Mouse (Mus musculus): ENCODE measurements at regions not wholly inside any gene's neighbourhood (a gene's known extent, or its start where the extent isn't known, plus 50 kb on each side); places are given as distances from the start of the nearest gene placed in this dataset.

DNA sequence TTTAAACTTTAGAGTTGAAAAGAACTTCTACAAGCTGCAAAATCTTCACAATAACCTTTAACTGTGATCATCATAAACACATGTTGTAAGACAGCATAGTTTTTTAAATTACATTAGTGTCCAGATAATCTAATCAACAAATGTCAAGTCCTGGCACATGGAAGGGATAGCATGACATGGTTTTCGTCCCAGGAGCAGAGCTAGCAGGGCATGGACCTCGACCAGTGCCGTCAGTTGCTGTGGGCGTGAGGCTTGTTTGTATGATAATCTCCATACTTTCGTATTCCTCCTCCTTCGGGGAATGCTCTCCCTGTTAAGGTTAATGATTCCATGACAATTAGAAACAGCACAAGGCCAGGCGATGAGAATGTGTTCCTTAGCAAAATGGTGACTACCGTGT is 143.4 kb upstream of the B3galt2 start:
- TF ChIP-seq CTCF (IDR thresholded peaks at IDR 0.05 in 2 of 3, conservative IDR thresholded peaks at IDR 0.05 in 1 of 3; ENCODE audit: control insufficient read depth in 1 of 3, insufficient read depth in 1 of 3, low read depth in 2 of 3, low read length in 3 of 3, poor library complexity in 1 of 3, severe bottlenecking in 1 of 3) = no peak
- TF ChIP-seq TCF12 (IDR thresholded peaks at IDR 0.05; ENCODE audit: low read depth, low read length) = no peak
- TF ChIP-seq SIN3A (IDR thresholded peaks at IDR 0.05; ENCODE audit: low read length) = no peak
